Mouse (Mus musculus) heart, postnatal 25 days (tissue): ENCODE data around the gene Olfr1242. TPM values are rescaled to one million over a fixed set of nuclear protein-coding genes. Genes with fewer than 3 reads are reported as not detected.

Experiments used
- DNase-seq: peaks from one replicate; pipeline ENCODE4 v3.0.0; 2022; ENCODE audit warnings: low spot score
- intact Hi-C: fragments of 180-260 bp; cut with DNase I; formaldehyde crosslinking; loops from one replicate; pipeline ENCODE4 v1.15.1; 2025
- total RNA-seq, 2 experiments: library from RNA; stranded (reverse); gene quantifications; 2 replicates each; pipeline ENCODE4 v1.2.3; 2021

Gene Olfr1242
- not detected for total RNA-seq

DNA sequence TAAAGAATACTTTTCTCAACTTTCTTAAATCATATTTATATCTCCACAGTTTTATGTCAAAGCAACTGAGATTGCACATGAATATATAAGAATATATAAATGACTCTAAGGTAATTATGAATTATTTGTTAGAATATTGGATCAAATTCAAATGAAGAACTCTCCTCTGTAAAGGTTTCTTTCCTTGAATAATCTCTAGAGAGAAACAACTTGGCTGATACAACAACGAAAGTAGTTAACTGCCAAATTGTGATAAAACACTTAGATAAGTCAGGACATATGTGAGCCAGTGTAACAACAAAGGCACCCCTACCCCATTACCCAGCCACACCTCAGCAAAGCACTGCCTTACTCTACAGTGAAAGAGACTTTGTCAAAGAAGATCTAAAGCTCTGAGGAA, at the start of gene Olfr1242:
TSS of gene Olfr1242 (minus strand) at position 101 of the 400 bp plus-strand sequence.
- no peak for DNase-seq
- intact Hi-C loops, result no loop called here

DNA sequence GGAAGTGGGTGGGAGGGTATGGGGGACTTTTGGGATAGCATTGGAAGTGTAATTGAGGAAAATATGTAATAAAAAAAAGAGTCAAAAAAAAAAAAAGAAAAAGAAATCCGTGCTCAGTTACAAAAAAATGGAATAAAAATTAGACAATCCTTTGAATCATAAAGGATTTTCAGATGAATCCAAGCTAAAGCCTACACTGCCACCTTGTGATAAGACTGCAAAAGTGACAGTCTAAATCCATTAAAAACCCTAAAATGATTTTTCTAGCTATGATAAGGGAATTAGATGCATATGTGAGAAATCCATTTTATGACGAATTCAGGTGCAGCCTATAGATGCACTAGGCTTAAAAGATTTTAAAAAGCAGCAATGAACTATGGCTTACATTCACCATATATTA, 46.4 kb upstream of the Olfr1242 start:
- intact Hi-C loops, result no loop called here
- DNase-seq, result no peak

DNA sequence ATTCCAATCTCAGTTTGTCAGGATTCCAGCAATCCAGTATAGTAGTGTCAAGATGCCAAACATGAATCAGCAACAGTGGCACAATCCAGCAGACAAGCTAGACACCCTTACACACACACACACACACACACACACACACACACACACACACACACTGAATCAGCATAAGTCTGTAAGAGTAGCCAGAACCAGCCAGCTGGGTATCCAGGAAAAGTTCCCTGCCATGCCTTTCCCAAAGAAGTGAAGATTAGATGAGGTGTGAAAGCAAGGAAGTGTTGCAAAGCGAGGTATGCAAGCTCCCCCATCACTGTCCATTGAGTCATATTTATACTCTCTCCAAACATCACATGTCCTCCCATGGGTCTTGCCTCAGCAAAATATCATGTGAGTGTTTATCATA, 41.8 kb upstream of the Olfr1242 start:
- intact Hi-C loops, result no loop called here
- DNase-seq, result no peak

DNA sequence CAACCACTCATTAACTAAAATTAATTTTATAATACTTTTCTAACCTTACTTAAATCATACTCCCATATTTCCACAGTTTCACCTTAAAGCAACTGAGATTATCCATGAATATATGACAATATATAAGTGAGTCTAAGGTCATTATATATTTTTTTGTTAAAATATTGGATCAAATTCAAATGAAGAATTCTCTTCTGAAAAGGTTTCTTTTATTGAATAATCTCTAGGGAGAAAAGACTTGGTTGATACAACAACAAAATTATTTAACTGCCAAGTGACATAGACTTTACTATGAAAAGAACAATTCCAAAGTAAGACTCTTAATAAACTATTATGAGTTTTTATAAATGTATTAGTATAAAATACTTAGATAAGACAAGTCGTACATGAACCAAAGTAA, 33.3 kb upstream of the Olfr1242 start, which contains the start of gene Olfr1243:
TSS of gene Olfr1243 (minus strand) at position 101 of the 400 bp plus-strand sequence.
- no peak for DNase-seq
- intact Hi-C loops, result no loop called here

DNA sequence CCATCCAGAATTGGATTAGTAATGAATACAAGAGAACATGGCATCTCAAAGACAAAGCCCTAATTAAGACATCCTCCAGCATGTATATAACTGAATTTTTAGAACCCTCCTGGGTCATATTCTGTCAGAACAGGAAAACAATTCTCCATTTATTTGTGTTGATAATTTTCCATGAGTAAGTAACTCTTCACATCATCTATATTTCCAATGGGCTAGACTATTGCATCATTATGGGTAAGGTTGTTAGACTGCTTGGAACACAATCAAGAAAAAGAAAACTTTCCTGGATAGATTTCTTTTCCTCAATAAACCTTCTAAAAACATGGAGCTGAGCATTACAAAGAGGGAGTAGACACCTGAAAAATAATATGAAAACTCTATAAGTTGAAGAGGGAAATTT, 11.1 kb downstream of the Olfr1242 start, which contains the start of gene Olfr1241:
TSS of gene Olfr1241 (minus strand) at position 101 of the 400 bp plus-strand sequence.
- no peak for DNase-seq
- intact Hi-C loops, result no loop called here

DNA sequence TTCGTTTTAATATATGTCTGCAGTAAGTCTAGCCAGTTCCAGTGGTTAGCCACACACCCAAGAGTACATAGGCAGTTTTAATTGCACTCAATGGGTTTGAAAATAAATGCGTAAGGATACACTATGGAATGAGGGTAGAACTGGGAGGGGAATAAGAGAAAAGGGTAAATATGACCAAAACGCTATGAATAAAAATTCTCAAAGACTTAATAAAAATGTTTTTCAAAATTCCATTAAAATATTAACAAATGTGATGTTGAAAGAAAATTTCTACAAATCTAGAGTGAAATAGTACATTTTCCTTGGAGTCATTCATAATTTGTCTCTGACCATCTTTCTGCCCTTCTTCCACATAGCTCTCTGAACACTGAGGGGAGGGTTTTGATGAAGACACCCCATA, 55.2 kb downstream of the Olfr1242 start, which contains the start of gene Olfr1240:
TSS of gene Olfr1240 (minus strand) at position 101 of the 400 bp plus-strand sequence.
- intact Hi-C loops, result no loop called here
- DNase-seq, result no peak

Other genes starting within 250 kb of the Olfr1242 start
- gene Olfr1228, start 244.3 kb downstream of the Olfr1242 start, total RNA-seq, result not detected
- not detected for gene Olfr1229, start 210.3 kb downstream of the Olfr1242 start, total RNA-seq
- gene Olfr1230, start 201.1 kb downstream of the Olfr1242 start, total RNA-seq, result not detected
- gene Olfr1231, start 191.3 kb downstream of the Olfr1242 start, total RNA-seq, result not detected
- not detected for gene Olfr1232, start 168.7 kb downstream of the Olfr1242 start, total RNA-seq
- gene Olfr1233, start 155.9 kb downstream of the Olfr1242 start, total RNA-seq, result not detected
- not detected for gene Olfr1234, start 133.5 kb downstream of the Olfr1242 start, total RNA-seq
- not detected for gene Olfr1238, start 88.7 kb downstream of the Olfr1242 start, total RNA-seq
- not detected for gene Olfr1239, start 77.9 kb downstream of the Olfr1242 start, total RNA-seq
- not detected for gene Olfr1240, start 55.3 kb downstream of the Olfr1242 start, total RNA-seq
- gene Olfr1241, start 11.2 kb downstream of the Olfr1242 start, total RNA-seq, result not detected
- gene Olfr1243, start 33.2 kb upstream of the Olfr1242 start, total RNA-seq, result not detected
- not detected for gene Olfr1245, start 80.1 kb upstream of the Olfr1242 start, total RNA-seq
- not detected for gene Olfr1246, start 94.8 kb upstream of the Olfr1242 start, total RNA-seq
- not detected for gene Olfr1247, start 115.8 kb upstream of the Olfr1242 start, total RNA-seq
- not detected for gene Olfr1248, start 119.9 kb upstream of the Olfr1242 start, total RNA-seq
- gene Olfr1249, start 136.6 kb upstream of the Olfr1242 start, total RNA-seq, result not detected
- gene Olfr1250, start 163.1 kb upstream of the Olfr1242 start, total RNA-seq, result not detected
- gene Olfr1251, start 173.6 kb upstream of the Olfr1242 start, total RNA-seq, result not detected
- gene Olfr1252, start 226.7 kb upstream of the Olfr1242 start, total RNA-seq, result not detected